Mouse (Mus musculus): Measurements from ENCODE around the gene Wdr64. TPM values are rescaled to one million over a fixed set of nuclear protein-coding genes. Genes with fewer than 3 reads are reported as not detected.

Gene Wdr64
- not detected in 2 replicates for polyA plus RNA-seq (2015; fragmentation: Nextera tagmentation; extraction: Ambion mirVana)

DNA sequence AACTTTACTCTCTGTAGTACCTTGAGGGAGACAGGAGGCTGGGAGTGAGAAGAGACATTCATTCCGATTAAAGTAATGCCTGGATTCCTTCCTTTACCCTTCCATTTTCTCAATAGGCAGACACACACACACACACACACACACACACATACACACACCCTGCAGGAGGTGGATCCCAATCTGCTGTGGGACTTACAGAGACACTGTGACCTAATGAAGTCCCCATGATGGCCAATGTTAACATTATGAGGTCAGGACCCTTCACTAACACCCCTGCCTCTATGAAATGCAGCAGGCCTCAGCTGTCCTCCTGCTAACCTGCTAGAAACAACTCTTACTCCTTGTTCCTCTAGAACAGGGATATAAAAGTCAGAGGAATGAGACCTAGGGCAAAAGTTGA, at the start of gene Wdr64:
TSS of gene Wdr64 (plus strand) at position 301 of the 400 bp plus-strand sequence.
- Histone ChIP-seq H3K27me3 (replicated peaks; ENCODE audit: control insufficient read depth, insufficient read depth, low read length) (no peaks in the 10 kb centered on the region), H3K9ac (replicated peaks; ENCODE audit: low read depth, low read length) (no peak within 1 kb of the TSS), H3K4me3 (replicated peaks; ENCODE audit: low read length) (no peak within 1 kb of the TSS), H3K27ac (ENCODE audit: low read length) (no peak within 1 kb of the TSS), H3K4me1 (replicated peaks; ENCODE audit: control insufficient read depth, insufficient read depth, low read length) (0 out of 2 replicates have a peak, but pooled peaks cover under 1% of the 10 kb centered on the region), H3K9me3 (ENCODE audit: control insufficient read depth, low read length) (no peaks in the 10 kb centered on the region), H3K36me3 (ENCODE audit: control insufficient read depth, insufficient read depth) (no peaks in the 10 kb centered on the region), H3K4me2 (ENCODE audit: low read length) (no peak within 1 kb of the TSS)
- 88% methylated on average over 1 of the region's 1 CpGs for WGBS
- no peak for ATAC-seq

DNA sequence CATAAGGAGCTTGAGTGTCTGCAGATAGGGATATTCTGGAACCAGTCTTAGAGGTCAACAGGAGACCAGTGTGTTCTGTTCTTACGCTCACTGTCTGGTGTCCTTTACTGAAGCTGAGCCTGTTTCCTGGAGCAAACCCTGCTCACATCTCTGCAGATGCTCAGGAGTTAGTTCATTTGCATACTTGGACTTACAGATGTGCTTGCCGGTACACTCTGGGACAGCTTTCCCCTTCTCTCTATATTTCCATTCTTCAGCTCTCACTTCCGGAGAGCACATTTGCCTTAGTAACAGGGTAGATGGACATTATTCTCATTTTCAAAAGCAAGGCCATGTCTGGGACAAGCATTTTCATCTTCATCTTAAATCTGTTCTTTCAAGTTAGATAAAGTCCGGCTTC, 49.8 kb upstream of the Wdr64 start:
- Histone ChIP-seq H3K9ac (replicated peaks; ENCODE audit: low read depth, low read length) (no peak overlapping the region), H3K4me3 (replicated peaks; ENCODE audit: low read length) (no peak overlapping the region), H3K27me3 (replicated peaks; ENCODE audit: control insufficient read depth, insufficient read depth, low read length) (no peaks in the 10 kb centered on the region), H3K4me2 (ENCODE audit: low read length) (no peak overlapping the region), H3K27ac (ENCODE audit: low read length) (no peak overlapping the region), H3K36me3 (ENCODE audit: control insufficient read depth, insufficient read depth) (no peaks in the 10 kb centered on the region), H3K4me1 (replicated peaks; ENCODE audit: control insufficient read depth, insufficient read depth, low read length) (no peaks in the 10 kb centered on the region), H3K9me3 (ENCODE audit: control insufficient read depth, low read length) (no peaks in the 10 kb centered on the region)
- 98% methylated on average over 4 of the region's 4 CpGs for WGBS
- ATAC-seq = no peak

DNA sequence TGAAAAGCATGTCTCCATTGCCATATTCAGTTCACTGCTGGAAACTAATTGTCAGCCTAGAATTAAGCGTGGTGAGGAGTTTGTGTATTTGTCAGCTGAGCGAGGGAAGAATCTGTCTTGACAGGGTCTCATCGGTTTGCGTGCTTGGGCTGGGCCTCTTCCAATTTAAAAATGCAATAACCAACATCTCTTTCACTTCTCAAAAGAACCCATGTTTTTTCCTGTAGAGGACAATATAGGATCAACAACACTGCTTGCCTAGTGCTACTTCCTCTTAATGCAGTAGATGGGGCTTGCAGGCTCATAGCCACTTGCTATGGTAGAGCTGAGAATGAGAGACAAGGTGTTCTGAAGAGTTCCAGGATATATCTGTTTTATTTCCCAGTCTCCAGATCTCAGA, 38.5 kb upstream of the Wdr64 start:
- 93% methylated on average over 4 of the region's 4 CpGs for WGBS

DNA sequence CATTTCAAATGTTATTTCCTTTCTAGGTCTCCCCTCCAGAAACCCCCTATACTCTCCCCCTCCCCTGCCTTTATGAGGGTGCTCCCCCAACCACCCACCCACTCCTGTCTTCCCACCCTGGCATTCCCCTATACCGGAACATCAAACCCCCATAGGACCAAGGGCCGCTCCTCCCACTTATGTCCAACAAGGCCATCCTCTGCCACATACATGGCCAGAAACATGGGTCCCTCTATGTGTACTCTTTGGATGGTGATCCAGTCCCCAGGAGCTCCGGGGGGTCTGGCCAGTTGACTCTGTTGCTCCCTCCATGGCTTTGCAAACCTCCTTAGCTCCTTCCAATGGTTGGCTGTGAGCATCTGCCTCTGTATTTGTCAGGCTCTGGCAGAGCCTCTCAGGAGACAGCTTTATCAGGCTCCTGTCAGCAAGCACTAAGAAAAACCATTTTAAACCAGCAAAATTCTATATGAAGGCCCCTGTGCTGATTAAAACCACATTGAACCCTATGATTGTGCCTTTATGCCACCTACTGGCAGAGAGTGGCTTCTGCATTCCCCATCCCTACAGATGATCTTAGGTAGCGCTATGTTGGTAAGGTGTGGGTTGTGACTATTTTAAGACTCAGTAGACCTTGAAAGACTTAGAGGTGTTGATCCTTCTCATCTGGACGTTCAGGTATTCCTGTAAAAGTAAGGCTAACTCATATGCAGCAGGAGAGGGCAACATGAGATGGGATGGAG, 29.6 kb upstream of the Wdr64 start:
- no peaks in the 10 kb centered on the region for H3K36me3 ChIP-seq (ENCODE audit: control insufficient read depth, insufficient read depth)
- no peak overlapping the region for H3K4me2 ChIP-seq (ENCODE audit: low read length)
- H3K4me3 ChIP-seq (replicated peaks; ENCODE audit: low read length) = no peak overlapping the region
- H3K9me3 ChIP-seq (ENCODE audit: control insufficient read depth, low read length) = no peaks in the 10 kb centered on the region
- H3K4me1 ChIP-seq (replicated peaks; ENCODE audit: control insufficient read depth, insufficient read depth, low read length) = no peaks in the 10 kb centered on the region
- 82% methylated on average over 5 of the region's 5 CpGs for WGBS
- ATAC-seq = peak; percentile 80
- H3K27ac ChIP-seq (ENCODE audit: low read length) = no peak overlapping the region
- no peak overlapping the region for H3K9ac ChIP-seq (replicated peaks; ENCODE audit: low read depth, low read length)
- H3K27me3 ChIP-seq (replicated peaks; ENCODE audit: control insufficient read depth, insufficient read depth, low read length) = no peaks in the 10 kb centered on the region

More for the DNA sequence above, 38.5 kb upstream of the Wdr64 start:
- H3K36me3 ChIP-seq (ENCODE audit: control insufficient read depth, insufficient read depth) = no peaks in the 10 kb centered on the region
- H3K4me3 ChIP-seq (replicated peaks; ENCODE audit: low read length) = no peak overlapping the region
- H3K4me2 ChIP-seq (ENCODE audit: low read length) = no peak overlapping the region
- no peak for ATAC-seq
- no peaks in the 10 kb centered on the region for H3K9me3 ChIP-seq (ENCODE audit: control insufficient read depth, low read length)
- H3K9ac ChIP-seq (replicated peaks; ENCODE audit: low read depth, low read length) = no peak overlapping the region
- H3K27ac ChIP-seq (ENCODE audit: low read length) = no peak overlapping the region
- no peaks in the 10 kb centered on the region for H3K27me3 ChIP-seq (replicated peaks; ENCODE audit: control insufficient read depth, insufficient read depth, low read length)
- no peaks in the 10 kb centered on the region for H3K4me1 ChIP-seq (replicated peaks; ENCODE audit: control insufficient read depth, insufficient read depth, low read length)

DNA sequence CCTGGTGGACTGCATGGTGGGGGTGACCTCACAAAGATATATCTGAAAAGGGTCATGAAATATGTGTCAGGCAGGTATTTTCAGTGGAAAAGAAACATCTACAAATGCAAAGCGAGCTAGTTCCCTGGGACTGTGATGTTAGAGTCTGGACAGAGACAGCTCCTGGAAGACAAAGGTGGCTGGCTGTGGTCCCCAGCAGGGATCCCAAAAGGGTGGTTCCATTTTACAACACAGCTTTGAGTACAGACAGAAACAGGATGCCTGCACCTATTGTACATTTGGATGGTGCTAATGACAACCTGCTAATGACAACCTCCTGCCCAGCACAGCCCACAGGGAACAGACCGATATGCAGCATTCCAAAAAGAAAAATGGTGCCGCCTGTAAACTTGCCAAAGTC, 28.9 kb upstream of the Wdr64 start:
- Histone ChIP-seq H3K4me1 (replicated peaks; ENCODE audit: control insufficient read depth, insufficient read depth, low read length) (no peaks in the 10 kb centered on the region), H3K27me3 (replicated peaks; ENCODE audit: control insufficient read depth, insufficient read depth, low read length) (no peaks in the 10 kb centered on the region), H3K9me3 (ENCODE audit: control insufficient read depth, low read length) (no peaks in the 10 kb centered on the region), H3K9ac (replicated peaks; ENCODE audit: low read depth, low read length) (no peak overlapping the region), H3K4me3 (replicated peaks; ENCODE audit: low read length) (no peak overlapping the region), H3K4me2 (ENCODE audit: low read length) (no peak overlapping the region), H3K36me3 (ENCODE audit: control insufficient read depth, insufficient read depth) (no peaks in the 10 kb centered on the region), H3K27ac (ENCODE audit: low read length) (no peak overlapping the region)
- WGBS = 84% methylated on average over 3 of the region's 3 CpGs
- ATAC-seq = no peak

DNA sequence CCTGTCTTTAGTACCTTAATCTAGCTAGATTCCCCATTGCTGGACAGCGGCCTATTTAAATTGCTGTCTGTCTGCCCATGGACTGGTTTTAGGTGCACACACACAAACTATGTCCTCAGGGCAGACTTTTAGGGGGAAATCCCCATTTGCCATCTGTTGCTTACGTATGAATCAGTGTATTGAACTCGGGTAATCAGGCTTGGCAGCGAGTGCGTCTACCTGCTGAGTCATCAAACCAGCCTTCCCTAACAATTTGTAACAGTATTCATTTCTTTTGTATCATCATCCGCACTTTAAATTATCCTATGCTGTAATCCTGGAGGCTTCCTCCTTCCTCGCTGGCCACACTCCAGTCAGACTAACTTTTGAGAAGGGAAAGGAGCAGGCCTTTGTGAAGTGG, 28.4 kb upstream of the Wdr64 start:
- no peak for ATAC-seq
- H3K27me3 ChIP-seq (replicated peaks; ENCODE audit: control insufficient read depth, insufficient read depth, low read length) = no peaks in the 10 kb centered on the region
- no peaks in the 10 kb centered on the region for H3K9me3 ChIP-seq (ENCODE audit: control insufficient read depth, low read length)
- no peak overlapping the region for H3K9ac ChIP-seq (replicated peaks; ENCODE audit: low read depth, low read length)
- no peaks in the 10 kb centered on the region for H3K4me1 ChIP-seq (replicated peaks; ENCODE audit: control insufficient read depth, insufficient read depth, low read length)
- H3K4me2 ChIP-seq (ENCODE audit: low read length) = no peak overlapping the region
- H3K36me3 ChIP-seq (ENCODE audit: control insufficient read depth, insufficient read depth) = no peaks in the 10 kb centered on the region
- H3K27ac ChIP-seq (ENCODE audit: low read length) = no peak overlapping the region
- 40% methylated on average over 7 of the region's 7 CpGs for WGBS
- H3K4me3 ChIP-seq (replicated peaks; ENCODE audit: low read length) = no peak overlapping the region

DNA sequence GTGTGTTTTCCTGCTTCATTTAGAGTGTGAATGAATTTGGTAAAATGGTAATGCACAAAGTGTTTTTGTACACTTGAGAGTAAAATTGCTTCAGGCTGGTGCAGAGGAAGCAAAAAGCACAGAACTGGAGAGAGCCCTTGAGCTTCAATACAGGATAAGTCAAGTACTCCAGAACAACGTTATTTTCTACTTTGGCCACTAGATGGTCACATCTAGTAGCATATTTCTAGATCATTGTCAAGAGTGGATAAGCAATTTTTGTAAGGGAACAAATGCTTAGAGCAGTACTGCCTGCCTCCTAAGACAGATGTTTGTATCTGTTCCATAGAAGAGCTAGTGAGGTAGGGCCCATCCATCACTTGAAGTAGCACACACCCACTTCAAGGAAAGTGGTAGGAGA, 26.8 kb upstream of the Wdr64 start:
- no peak overlapping the region for H3K4me3 ChIP-seq (replicated peaks; ENCODE audit: low read length)
- no peak for ATAC-seq

DNA sequence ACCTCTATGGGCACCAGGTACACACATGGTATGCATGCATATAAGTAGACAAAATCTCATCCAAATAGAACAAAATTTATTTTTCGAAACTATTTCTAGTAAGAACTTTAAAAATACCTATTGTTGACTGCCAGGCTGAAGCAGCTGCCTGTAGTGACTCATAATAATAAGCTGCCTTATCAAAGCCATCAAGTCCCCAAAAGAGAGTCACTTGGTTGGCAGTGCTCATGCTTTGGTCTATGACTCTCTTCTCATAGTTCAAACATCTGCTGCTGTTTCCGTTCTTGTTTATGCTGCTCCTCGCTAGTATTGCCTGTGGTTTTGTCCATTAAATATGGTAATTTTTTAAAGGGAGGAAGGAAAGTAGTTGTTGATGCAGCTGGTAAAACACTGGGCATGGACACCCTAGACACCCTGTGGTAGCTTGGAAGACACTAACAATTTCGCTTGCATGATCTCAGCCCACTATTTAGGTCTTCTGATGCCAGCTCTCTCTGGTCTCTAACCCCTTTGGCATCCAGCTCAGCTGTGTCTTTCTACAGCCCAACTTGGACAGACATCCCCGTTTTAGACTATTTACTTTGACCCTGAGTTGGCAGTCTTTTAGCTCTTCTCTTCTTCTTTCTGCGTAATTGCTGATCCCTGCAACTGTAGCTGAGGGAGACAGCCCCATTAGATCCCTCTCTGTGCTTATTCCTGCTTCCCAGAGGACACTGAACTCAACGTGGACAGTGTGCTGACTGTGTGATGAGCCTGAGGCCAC, 24.6 kb upstream of the Wdr64 start:
- ATAC-seq = no peak
- H3K9ac ChIP-seq (replicated peaks; ENCODE audit: low read depth, low read length) = no peak overlapping the region
- WGBS = 81% methylated on average over 7 of the region's 7 CpGs
- no peaks in the 10 kb centered on the region for H3K36me3 ChIP-seq (ENCODE audit: control insufficient read depth, insufficient read depth)
- no peaks in the 10 kb centered on the region for H3K4me1 ChIP-seq (replicated peaks; ENCODE audit: control insufficient read depth, insufficient read depth, low read length)
- H3K4me3 ChIP-seq (replicated peaks; ENCODE audit: low read length) = no peak overlapping the region
- H3K27me3 ChIP-seq (replicated peaks; ENCODE audit: control insufficient read depth, insufficient read depth, low read length) = no peaks in the 10 kb centered on the region
- no peak overlapping the region for H3K4me2 ChIP-seq (ENCODE audit: low read length)
- no peak overlapping the region for H3K27ac ChIP-seq (ENCODE audit: low read length)
- no peaks in the 10 kb centered on the region for H3K9me3 ChIP-seq (ENCODE audit: control insufficient read depth, low read length)

More for the DNA sequence above, 26.8 kb upstream of the Wdr64 start:
- no peak overlapping the region for H3K9ac ChIP-seq (replicated peaks; ENCODE audit: low read depth, low read length)
- no peak overlapping the region for H3K27ac ChIP-seq (ENCODE audit: low read length)
- no peak overlapping the region for H3K4me2 ChIP-seq (ENCODE audit: low read length)
- no peaks in the 10 kb centered on the region for H3K27me3 ChIP-seq (replicated peaks; ENCODE audit: control insufficient read depth, insufficient read depth, low read length)
- 38% methylated on average over 1 of the region's 1 CpGs for WGBS
- no peaks in the 10 kb centered on the region for H3K36me3 ChIP-seq (ENCODE audit: control insufficient read depth, insufficient read depth)
- no peaks in the 10 kb centered on the region for H3K4me1 ChIP-seq (replicated peaks; ENCODE audit: control insufficient read depth, insufficient read depth, low read length)
- H3K9me3 ChIP-seq (ENCODE audit: control insufficient read depth, low read length) = no peaks in the 10 kb centered on the region

DNA sequence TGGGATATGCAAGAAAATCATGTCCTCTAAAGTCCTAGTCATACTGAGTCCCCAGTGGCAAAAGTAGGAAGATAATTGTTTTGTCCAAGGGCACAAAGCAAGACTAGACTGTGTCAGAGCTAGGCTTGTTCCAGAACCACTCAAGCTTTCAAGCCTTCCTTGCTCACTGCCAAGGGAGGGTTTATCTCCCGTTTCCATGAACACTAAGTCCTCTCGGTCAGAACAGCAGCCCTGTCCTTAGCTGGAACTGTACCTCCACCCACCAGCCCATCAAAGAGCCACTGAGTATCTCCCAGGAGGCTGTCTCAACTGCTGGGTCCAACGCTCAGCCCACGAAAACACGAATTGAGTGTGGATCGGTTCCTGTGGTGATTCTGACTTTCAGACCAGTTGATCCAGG, 23.3 kb upstream of the Wdr64 start:
- 86% methylated on average over 6 of the region's 6 CpGs for WGBS
- Histone ChIP-seq H3K4me2 (ENCODE audit: low read length) (no peak overlapping the region), H3K27me3 (replicated peaks; ENCODE audit: control insufficient read depth, insufficient read depth, low read length) (no peaks in the 10 kb centered on the region), H3K27ac (ENCODE audit: low read length) (no peak overlapping the region), H3K4me1 (replicated peaks; ENCODE audit: control insufficient read depth, insufficient read depth, low read length) (no peaks in the 10 kb centered on the region), H3K9me3 (ENCODE audit: control insufficient read depth, low read length) (no peaks in the 10 kb centered on the region), H3K9ac (replicated peaks; ENCODE audit: low read depth, low read length) (no peak overlapping the region), H3K4me3 (replicated peaks; ENCODE audit: low read length) (no peak overlapping the region), H3K36me3 (ENCODE audit: control insufficient read depth, insufficient read depth) (no peaks in the 10 kb centered on the region)
- ATAC-seq = no peak

Measured in forebrain, embryonic 16.5 days (tissue).